Mouse (Mus musculus) spleen, embryonic (tissue): Measurements from ENCODE around the gene Eif5a.
"Not testable (repeated sequence)": the region's sequence is repeated elsewhere in the genome, so short reads cannot be mapped to it uniquely, and the experiment has no call there.

Experiments
- CTCF ChIA-PET: fragments of 350-600 bp; sonication (Branson Sonifier 250); formaldehyde crosslinking; loops from one replicate; lab custom pipeline; 2022; lab: Charles Lee

Gene Eif5a

DNA sequence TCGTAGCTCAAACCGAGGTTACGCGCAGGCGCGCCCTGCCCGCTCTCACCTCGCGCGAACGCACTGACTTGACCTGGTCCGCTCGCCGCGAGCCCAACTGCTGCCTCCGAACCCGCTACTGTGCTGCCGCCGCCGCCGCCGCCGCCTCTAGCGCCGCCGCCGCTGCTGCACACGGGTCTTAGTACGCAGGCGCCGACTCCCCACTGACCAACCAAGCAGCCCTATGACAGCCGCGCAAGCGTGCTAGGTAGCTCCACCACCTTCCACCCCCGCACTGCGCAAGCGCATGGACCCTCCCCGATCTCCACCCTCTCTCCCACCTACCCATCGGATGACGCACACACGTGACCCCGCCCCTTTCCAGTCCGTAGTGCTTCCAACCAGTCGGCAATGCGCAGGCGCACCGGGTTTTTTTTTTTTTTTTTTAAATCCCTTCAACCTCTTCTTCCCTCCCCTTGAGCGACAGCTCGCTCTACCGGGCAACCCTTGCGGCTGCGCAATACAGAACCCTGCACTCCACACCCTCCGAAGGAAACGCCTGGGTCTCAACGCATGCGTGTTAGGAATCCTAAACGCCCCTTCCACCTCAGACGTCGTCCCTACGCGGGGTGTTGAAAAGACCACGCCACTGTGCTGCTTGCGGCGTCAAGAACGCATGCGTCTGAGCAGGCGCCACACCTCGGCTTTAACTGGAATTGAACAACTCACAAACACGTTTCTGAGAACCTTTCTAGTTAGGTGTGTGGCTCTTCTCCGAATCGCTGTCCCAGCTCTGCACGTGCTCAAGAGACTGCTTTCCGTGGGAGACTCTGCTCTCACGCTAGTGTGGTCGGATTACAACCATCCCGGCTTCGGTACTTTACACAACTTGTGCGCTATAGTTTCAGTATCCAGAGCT is at the start of gene Eif5a:
TSS of gene Eif5a (minus strand) at position 845 of the 898 bp plus-strand sequence.
- CTCF ChIA-PET = interaction anchor here (0.5 to 2.6 kb wide), 4 partner anchors 10 to 122 kb away, joined by 3 to 7 read pairs (median 4); no protein-coding TSS in a partner anchor

DNA sequence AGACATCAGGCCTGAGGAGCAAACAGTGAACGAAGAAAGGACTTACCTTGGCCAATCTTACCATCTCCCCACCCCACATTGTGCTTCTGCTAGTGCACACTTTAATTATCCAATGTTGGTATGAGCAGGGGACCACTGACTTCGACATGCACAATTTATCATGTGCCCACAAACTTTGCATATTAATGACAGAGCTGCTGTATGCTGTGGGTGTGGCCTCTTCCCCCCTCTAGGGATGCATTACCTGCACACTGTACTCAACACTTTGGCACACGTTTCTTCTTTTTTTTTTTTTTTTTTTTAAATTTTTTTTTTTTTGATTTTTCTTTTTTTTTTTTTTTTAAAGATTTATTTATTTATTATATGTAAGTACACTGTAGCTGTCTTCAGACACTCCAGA is 49.0 kb upstream of the Eif5a start:
- CTCF ChIA-PET = interaction anchor here (0.6 kb wide), 1 partner anchor 33 kb away, joined by 3 read pairs; no protein-coding TSS in a partner anchor

DNA sequence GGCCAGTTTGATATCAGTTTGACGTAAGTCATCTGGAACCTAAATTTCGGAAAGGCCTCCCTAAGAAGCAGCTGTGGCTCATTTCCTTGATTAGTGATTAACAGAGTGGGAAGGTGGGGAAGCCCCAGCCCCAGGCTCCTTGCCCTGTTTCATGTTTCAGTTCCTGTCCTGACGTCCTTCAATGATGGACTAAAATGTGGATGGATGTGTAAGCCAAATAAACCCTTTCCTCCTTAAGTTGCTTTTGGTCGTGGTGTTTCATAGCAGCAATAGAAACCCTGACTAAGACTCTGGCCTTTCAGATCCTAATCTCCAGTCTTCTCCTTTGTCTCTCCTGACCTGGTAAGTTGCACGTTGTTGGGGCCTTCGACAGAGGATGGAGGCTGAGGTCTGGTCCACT is 48.5 kb upstream of the Eif5a start:
- CTCF ChIA-PET = no interaction called here

DNA sequence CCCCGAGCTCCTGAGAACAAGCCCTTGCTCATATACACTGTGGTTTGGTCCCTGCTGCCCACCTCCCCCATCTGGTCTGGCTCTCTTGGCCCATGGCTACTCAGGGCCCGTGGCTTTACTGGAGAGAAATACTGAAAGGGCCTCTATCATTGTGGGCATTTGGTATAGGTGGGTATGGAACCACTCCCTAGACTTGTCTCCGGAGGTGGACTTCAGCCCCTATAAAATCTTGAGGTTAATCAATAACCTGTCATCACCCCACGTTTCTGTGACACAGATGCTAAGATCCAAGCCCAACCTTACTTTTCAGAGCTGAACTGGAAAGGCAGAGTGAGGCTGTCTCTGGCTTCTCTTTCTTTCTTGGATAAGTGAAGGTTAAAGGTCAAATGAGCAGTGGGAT is 47.0 kb upstream of the Eif5a start:
- CTCF ChIA-PET = interaction anchor here (0.5 kb wide), 1 partner anchor 74 kb away, joined by 5 read pairs; no protein-coding TSS in a partner anchor

DNA sequence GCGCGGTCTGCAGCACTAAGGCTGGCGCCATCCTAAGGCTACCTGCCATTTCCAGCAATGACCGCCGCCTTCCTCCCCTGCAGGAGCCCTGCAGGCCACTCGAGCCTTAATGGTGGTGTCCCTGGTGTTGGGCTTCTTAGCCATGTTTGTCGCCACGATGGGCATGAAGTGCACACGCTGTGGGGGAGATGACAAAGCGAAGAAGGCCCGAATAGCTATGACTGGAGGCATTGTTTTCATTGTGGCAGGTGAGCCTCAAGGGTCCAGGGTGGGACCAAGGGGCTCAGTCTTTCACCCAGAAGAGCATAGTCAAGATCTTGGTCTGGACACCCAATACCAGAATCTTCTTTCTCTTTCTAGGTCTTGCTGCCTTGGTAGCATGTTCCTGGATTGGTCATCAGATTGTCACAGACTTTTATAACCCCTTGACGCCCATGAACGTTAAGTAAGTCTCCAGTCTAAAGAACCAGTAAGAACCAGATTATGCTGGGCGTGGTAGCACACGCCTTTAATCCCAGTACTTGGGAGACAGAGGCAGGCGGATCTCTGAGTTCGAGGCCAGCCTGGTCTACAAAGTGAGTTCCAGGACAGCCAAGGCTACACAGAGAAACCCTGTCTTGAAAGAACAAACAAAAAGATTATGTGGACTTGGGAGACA is 45.2 kb upstream of the Eif5a start:
- CTCF ChIA-PET = interaction anchor here (0.5 kb wide), 1 partner anchor 114 kb away, joined by 7 read pairs; no protein-coding TSS in a partner anchor

DNA sequence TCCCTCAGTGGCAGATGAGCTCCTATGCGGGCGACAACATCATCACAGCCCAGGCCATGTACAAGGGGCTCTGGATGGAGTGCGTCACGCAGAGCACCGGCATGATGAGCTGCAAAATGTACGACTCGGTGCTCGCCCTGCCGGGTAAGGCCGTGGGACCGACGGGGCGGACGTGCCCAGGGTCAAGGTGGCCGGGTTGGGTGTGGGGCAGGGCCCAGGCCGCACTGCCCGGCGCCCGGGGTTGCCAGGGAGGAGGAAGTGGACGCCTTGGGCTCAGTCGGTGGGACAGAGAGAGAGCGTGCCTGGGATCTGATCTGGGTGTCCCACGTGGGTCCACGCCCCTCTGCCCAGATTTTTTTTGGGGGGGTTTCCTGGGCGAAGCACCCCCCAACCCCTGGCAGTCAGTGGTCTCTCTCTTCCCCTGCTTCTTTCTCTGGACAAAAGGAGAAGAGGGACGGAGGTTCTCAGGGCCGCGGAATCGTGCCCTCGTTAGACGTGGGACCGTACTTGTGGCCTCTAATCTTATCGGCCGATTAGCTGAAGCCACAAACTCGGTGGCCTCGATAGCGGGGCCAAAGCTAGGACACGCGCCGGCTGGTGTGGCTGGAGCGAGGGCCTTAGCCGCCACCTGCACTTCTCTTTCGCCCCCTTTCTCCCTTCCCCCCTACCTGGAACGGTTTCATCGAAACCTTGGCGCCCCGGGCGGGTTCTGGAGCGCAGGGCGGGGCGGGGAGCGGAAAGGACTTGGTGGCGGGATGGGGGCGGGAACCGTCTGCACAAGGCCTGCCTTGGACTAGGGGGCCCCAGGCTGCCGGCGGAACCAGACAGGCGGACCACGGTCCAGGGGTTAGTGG is 44.5 kb upstream of the Eif5a start:
- CTCF ChIA-PET = no interaction called here

DNA sequence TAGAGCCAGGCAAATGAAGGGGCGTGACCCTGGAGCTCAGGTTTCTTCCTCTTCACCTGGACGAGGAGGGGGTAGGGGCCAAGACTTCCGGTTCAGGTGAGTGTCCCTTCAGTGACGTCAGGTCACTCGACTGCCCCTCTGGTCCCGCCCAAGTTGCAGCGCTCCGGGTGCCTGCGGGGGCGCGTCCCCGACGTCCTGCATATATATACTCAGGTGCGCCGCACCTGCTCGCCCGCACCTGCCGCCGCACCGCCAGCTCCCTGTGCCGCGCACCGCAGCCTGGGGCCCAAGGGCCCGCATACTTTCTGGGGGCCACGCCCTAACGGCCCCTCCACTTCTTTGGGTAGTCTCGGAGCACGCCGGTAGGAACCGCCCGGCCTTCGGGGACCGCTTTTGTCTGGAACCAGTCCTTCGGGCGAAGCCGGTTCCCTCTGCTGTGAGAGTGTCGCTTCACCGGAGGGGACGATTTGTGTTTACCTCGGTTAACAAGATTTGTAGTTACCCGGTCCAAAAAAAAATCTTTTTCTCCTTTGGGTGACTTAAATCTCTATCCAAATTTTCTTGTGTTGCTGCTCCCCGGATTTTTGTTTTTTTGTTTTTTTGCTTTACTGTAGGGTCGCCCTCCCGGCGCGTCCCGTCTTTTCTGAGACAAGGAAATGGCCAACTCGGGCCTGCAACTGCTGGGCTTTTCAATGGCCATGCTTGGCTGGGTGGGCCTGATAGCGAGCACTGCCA is 43.7 kb upstream of the Eif5a start:
- CTCF ChIA-PET = interaction anchor here (1.0 kb wide), 1 partner anchor 18 kb away, joined by 3 read pairs; the partner anchor contains the start of gene Slc2a4

DNA sequence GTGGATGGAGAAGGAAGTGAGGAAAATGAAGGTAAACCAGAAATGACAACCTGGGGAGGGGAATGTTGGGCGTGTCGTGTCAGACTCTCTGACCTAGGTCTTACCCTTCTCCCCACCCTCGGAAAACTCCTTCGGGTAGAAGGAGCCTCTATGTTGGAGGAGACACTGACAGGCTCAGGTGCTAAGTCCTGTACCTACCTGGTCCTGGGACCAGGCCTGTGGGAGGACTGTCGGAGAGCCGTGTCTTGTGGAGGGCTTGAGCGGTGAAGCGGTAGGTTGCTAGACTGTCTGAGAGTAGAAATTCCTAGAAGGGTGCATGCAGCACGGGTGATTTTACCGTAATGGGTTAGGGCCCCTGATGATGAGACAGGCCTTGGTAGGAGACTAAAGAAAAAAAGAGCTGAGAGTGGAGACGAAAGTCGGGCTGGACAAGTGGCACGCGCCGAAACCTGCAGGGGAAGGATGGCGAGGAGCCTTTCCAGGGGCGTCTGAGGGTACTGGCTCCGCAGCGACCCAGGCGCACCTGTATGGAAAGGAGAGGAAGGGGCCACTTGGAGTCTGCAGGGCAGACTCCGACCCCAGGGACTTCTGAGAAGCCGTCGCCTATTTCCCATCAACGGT is 43.0 kb upstream of the Eif5a start, which contains the start of gene Cldn7:
TSS of gene Cldn7 (plus strand) at position 130 of the 621 bp plus-strand sequence.
- CTCF ChIA-PET = interaction anchor here (1.0 kb wide), 1 partner anchor 17 kb away, joined by 3 read pairs; the partner anchor contains the start of gene Slc2a4

DNA sequence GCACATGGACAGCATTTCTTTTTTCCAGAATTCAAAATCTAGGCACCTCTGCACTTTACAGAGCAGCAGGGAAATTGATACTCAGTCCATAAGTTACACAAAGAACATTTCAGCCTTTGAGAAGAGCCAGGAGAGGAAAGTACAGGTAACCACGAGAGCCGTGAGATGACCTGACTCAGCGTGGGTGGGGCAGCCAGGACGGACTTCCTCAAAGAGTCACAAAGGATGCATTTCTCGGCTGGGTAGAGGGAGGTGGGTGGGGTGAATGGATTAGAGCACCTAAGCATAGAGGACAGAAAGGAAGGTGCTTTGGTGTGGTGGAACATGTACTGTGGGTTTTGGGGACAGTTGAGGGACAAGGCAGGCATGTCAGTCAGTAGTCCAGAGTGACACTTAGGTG is 40.1 kb upstream of the Eif5a start:
- CTCF ChIA-PET = no interaction called here

DNA sequence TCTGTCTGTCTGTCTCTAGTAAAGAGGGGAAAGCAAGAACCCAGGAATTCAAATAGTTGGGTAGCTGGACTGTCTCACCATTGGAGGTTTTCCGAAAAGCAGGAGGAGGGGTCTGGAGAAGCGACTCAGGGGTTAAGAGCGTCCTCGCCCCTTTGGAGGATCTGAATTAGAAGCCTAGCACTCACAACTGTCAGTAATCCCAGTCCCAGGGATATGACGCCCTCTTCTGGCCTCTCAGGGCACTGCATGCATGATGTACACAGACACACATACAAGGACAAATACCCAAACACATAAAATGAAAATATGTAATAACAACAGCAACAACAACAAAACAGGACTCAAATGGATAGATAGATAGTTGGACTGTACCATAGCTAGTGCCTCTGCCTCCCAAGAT is 38.9 kb upstream of the Eif5a start:
- CTCF ChIA-PET = no interaction called here

DNA sequence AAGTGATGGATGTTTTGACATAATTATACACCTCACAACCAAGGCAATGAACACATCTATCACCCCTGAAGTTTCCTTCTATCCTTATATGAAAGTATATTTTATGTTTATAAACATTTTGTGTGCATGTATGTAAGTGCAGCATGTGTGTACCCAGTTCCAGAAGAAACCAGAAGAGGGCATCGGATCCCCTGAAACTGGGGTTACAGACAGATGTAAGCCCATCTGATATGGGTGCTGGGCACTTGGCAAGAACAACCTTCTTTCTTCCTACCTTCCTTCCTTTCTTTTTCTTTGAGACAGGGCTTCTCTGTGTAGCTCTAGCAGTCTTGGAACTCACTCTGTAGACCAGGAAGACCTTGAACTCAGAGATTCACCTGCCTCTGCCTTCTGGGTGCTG is 34.5 kb upstream of the Eif5a start:
- CTCF ChIA-PET = no interaction called here

DNA sequence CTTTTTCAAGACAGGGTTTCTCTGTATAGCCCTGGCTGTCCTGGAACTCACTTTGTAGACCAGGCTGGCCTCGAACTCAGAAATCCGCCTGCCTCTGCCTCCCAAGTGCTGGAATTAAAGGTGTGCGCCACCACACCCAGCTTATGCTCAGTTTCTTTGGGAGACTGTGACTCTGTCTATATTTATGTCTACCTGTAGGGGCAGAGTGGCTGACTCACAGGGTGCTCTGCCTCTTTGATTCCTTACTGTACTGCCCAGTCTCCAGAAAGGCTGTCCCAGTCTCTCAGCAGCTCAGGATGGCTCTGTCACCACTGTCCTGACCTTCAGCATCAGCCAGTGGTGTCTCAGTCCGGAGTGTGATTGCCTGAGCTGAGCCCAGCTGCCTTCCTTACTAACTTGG is 33.9 kb upstream of the Eif5a start:
- CTCF ChIA-PET = not testable (repeated sequence)

DNA sequence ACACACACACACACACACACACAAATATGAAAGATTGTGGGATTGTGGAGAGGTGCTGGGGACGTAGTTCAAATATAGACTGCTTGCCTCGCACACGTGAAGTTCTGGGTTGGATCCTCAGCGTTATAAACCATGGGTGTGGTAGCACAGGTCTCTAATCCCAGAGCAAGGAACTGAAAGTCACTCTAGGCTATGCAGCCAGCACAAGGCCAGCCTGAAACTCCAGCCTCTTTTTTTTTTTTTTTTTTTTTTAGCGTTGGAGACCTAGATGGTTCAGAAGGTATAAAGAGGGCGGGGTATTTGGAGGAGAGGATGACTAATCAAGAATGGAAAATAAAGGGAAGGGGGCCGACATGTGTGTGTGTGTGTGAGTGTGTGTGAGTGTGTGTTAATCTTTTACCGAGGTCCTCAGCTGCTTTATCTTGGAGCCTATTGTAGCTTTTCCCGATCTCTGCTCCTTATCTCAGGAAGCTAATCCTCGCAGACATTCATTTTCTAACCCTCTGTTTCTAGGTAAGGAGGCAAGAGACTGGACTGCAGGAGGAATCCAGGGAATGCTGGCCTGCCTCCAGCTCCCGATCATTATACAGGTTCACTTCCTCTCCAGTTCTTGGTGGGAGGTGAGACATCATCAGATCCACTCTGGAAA is 31.6 kb upstream of the Eif5a start:
- CTCF ChIA-PET = interaction anchor here (1.1 kb wide), 1 partner anchor 10 kb away, joined by 3 read pairs; no protein-coding TSS in a partner anchor

DNA sequence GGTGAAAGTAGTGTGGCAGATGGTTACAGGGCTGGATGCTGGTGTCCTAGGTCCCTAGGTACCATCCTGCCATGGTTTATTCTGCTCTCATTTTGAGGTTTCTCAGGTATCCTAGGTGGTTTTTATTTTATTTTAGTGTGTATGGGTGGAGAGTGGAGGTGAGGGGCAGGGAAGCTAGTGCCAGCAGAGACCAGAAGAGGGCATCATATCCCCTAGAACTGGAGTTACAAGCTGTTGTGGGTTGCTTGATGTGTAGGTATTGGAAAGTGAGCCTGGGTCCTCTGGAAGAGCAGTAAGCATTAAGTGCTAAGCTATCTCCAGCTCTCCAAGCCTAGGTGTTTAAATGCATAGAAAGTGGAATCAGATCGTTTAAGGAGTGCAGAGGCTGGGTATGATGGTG is 30.5 kb upstream of the Eif5a start:
- CTCF ChIA-PET = no interaction called here

DNA sequence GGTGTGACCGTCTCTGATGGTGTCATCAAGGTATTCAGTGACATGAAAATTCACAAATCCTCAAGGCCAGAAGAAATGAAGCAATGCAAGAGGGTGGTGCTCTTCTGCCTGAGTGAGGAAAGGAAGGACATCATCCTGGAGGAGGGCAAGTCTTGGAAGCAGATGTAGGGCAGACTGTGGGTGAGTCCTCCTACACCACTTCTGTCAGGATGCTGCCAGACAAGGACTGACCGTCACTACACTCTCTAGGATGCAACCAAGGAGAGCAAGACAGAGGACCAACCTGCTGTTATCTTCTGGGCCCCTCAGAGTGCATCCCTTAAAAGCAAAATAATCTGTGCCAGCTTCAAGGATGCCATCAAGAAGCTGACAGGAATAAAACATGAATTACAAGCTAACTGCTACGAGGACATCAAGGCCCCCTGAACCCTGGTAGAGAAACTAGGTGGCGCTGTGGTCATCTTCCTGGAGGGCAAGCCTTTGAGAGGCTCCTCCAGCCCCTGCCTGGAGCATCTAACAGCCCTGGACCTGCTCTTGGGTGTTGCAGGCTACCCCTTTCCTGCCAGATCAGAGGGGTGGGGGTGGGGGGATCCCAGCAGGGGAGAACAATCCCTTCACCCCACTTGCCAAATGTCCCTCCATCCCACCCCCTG is 29.2 kb upstream of the Eif5a start:
- CTCF ChIA-PET = interaction anchor here (0.6 to 1.0 kb wide), 3 partner anchors 15 to 149 kb away, joined by 3 read pairs; no protein-coding TSS in a partner anchor

DNA sequence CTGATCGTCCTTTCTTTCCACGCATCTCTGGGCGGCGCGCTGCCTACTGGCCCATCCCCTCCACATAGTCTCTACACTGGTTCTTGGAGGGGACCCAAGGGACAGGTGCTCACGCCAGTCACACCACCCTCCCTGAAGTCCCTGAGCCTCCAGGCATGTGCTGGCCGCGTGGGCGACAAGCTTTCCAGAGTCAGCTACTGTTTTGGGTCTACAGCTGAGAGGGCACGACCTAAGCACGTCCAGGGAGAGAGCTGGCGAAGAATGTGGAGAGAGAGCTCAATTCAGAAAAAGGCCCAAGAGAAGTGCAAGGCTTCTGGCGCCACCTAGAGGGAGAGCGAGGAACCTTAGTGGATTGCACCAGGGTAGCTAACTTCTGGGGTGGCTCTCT is 27.0 kb upstream of the Eif5a start:
- CTCF ChIA-PET = interaction anchor here (0.7 to 2.0 kb wide), 3 partner anchors 16 to 68 kb away, joined by 3 to 8 read pairs (median 7); partner anchors contain the start of gene Kctd11

DNA sequence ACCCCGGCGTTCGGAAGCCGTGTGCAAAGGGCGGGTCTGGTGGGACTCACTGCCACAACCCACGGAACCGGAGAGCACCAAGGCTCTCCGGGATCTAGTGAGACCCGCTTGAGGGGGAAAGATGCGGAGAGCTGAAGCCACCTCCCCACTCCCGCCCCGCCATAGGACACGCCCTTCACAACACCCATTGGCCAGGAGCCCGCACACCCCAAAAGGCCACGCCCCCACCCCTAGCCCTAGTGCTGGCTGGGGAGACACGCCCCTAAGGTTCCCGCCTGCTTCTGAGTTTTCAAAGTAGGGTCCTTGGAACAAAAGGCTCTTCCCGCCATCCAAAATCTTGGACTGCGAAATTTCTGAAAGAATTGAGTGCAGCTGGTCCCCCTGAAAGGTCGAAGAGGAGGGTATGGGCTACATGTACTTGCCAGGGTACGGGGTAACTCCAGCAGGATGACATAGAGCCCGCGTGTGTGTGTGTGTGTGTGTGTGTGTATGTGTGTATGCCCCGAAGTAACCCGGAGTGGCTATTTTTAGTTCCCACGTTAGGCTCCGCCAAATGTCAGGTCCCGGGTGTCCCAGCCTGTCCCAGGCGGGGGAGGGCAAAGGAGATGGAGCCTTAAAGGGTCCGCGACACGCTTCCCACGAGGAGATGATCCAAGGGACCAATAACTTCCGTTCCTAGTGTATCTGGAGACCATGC is 26.5 kb upstream of the Eif5a start, which contains the start of gene Slc2a4:
TSS of gene Slc2a4 (minus strand) at position 123 of the 697 bp plus-strand sequence.
- CTCF ChIA-PET = interaction anchor here (0.5 to 2.0 kb wide), 6 partner anchors 16 to 195 kb away, joined by 3 to 8 read pairs (median 3); partner anchors contain the start of genes Cldn7 and Kctd11
